Mouse (Mus musculus): ENCODE measurements around the gene Tpra1.
A peak's percentile ranks its signal among the peaks of the same experiment; 100 is the strongest.

Gene Tpra1

GRCm38 (mm10) chr6:88927595-88927994, 25.5 kb downstream of the Tpra1 start:
- peak; percentile 66 for DNase-seq (ENCODE audit: low read depth, low spot score)

- DNase-seq (ENCODE audit: low read depth, low spot score), result no peak
Observed at GRCm38 (mm10) chr6:88928026-88928425, 26.0 kb downstream of the Tpra1 start.

DNA sequence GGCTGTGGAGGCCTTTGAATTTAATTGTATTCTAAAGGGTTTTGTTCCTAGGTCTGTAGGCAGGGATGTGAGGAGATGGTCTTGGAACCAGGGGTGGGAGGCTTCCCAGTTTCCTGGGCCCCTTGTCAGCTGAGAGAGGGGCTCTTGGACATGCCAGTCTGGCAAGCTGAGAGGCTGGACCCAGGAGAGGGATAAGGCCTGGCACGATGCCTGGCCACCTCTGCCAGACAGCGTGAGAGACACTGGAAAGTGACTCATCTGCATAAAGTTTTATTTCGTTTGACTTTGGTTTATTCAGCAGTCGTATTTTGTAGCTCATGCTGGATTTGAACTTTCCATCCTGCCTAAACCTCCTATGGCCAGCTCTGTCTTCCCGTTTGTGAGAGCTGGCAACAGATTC, 26.5 kb downstream of the Tpra1 start:
- no peak for DNase-seq (ENCODE audit: low read depth, low spot score)

DNA sequence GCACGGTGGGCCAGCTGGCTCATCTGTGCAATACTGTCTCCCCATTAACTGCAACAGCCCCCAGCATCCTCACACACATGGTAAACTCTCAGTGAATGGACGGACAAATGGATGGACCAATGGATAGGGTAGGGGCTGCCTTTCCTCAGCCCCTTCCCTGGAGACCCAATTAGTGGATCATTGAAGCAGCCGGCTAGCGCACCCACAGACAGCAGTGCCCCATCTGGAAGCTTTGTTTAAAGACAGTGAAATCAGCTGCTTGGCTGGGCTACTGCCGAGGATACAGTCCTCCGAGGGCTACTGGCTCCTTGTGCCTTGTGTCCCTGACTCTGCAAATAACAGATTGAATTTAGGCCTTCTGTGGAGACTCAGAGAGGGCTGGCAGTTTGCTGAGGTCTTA, 27.4 kb downstream of the Tpra1 start:
- DNase-seq (ENCODE audit: low read depth, low spot score), result no peak

DNA sequence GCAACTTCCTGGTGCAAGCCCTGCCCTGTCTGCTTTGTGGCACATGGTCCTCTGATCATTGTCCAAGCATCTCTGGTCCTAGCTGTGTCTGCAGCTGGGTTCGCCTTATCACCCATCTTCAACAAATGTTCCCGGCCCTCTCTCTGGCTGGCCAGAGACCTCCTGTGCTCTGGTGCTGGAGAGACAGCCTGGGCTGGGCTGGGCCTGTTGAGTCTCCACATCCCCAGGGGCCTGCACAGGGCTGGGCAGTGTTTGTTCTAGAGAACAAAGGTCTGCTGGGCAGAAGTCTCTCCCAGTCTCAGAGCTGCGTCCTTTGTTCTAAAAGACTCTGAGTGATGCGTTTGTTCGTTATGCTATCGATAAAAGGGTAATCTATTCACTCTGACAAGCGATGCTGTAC, 28.0 kb downstream of the Tpra1 start:
- DNase-seq (ENCODE audit: low read depth, low spot score), result no peak

- no peak for DNase-seq (ENCODE audit: low read depth, low spot score)
Observed at GRCm38 (mm10) chr6:88931449-88931848, 29.4 kb downstream of the Tpra1 start.

- no peak for DNase-seq (ENCODE audit: low read depth, low spot score)
Observed at GRCm38 (mm10) chr6:88934132-88934531, 32.1 kb downstream of the Tpra1 start.

- DNase-seq (ENCODE audit: low read depth, low spot score), result no peak
Observed at GRCm38 (mm10) chr6:88934816-88935215, 32.8 kb downstream of the Tpra1 start.

GRCm38 (mm10) chr6:88935735-88936276, 33.8 kb downstream of the Tpra1 start:
- peak; percentile 69 for DNase-seq (ENCODE audit: low read depth, low spot score)

GRCm38 (mm10) chr6:88936342-88937213, 34.5 kb downstream of the Tpra1 start:
- DNase-seq (ENCODE audit: low read depth, low spot score), result no peak

- no peak for DNase-seq (ENCODE audit: low read depth, low spot score)
Observed at GRCm38 (mm10) chr6:88937214-88937549, 35.1 kb downstream of the Tpra1 start.

- DNase-seq (ENCODE audit: low read depth, low spot score), result no peak
Observed at GRCm38 (mm10) chr6:88937971-88938663, 36.1 kb downstream of the Tpra1 start.

GRCm38 (mm10) chr6:88938664-88939055, 36.6 kb downstream of the Tpra1 start:
- DNase-seq (ENCODE audit: low read depth, low spot score), result no peak

- no peak for DNase-seq (ENCODE audit: low read depth, low spot score)
Observed at GRCm38 (mm10) chr6:88939281-88940089, 37.4 kb downstream of the Tpra1 start.

- DNase-seq (ENCODE audit: low read depth, low spot score), result no peak
Observed at GRCm38 (mm10) chr6:88940090-88940916, 38.3 kb downstream of the Tpra1 start.

DNA sequence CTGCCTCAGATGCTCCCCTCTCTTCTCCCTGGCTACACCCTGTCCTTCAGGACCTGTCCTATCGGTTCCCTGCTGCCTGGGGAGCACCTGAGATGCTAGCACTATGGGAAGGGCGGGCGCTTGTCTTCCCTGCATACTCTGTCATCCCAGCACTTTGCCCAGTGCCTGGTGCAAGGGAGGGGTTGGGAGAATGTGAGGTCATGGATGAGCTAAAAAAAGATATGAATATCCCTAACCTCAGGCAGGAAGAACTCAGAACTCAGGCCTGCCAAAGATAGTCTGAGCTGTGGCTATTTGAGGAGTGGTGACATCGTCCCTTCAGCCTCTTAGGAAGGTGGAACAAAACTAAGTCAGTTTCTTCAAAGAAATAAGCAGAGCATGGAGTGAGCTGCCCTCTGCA, 39.6 kb downstream of the Tpra1 start:
- DNase-seq (ENCODE audit: low read depth, low spot score), result no peak

- no peak for DNase-seq (ENCODE audit: low read depth, low spot score)
Observed at GRCm38 (mm10) chr6:88942595-88942994, 40.5 kb downstream of the Tpra1 start.

GRCm38 (mm10) chr6:88943666-88944065, 41.6 kb downstream of the Tpra1 start:
- no peak for DNase-seq (ENCODE audit: low read depth, low spot score)

DNA sequence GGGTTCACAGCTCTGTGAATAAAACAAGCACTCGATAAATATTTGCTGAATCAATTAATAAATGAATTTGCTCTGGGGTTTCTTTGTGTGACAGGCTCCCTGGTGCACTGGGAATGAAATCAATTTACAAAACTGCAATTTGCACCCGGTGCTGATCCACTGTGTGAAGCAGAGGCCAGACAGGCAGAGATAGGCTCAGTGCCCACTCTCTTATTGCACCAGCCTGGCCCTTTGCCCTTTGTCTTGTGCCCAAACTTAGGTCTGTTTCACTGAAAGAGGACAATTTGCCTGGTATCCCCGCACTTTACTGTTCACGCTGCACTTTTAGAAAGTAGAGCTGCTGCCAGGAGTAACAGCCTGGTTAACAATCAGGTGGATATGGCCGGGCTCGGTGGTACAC, 44.4 kb downstream of the Tpra1 start:
- DNase-seq (ENCODE audit: low read depth, low spot score), result no peak

DNA sequence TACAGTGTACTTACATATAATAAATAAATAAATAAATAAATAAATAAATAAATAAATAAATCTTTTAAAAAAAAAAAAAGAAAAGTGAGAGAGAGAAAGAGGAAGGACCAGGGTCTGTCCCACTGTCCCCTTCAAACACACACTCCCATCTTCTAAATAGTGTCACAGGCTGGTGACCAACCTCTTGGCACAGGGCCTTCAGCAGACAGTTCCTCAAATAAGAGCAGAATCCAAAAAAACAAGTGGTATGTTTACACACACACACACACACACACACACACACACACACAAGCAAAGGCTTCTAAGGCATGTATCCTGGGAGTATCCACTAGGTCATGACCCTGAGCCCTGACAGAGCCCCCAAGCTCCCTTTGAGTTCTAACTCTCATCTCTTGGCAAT, 45.7 kb downstream of the Tpra1 start:
- DNase-seq (ENCODE audit: low read depth, low spot score), result no peak

GRCm38 (mm10) chr6:88956725-88957124, 54.7 kb downstream of the Tpra1 start:
- DNase-seq (ENCODE audit: low read depth, low spot score), result no peak

Measured in ZHBTc4 (cell line).